Mouse (Mus musculus) G1E (cell line): Measurements from ENCODE around the gene Pld2.

Experiments used
- CTCF ChIP-seq: IDR thresholded peaks from 2 replicates; pipeline ENCODE4 v1.5.1; 2012; ENCODE audit warnings: low read depth, low read length, inconsistent platforms, mixed read lengths
- GATA1 ChIP-seq: IDR thresholded peaks from 2 replicates; pipeline ENCODE4 v1.6.1; 2012; ENCODE audit warnings: borderline replicate concordance, low read length, inconsistent platforms, mixed read lengths
- GATA2 ChIP-seq: IDR thresholded peaks from 2 replicates; pipeline ENCODE4 v1.6.1; 2012; ENCODE audit warnings: low read depth, low read length, inconsistent platforms, borderline replicate concordance

DNA sequence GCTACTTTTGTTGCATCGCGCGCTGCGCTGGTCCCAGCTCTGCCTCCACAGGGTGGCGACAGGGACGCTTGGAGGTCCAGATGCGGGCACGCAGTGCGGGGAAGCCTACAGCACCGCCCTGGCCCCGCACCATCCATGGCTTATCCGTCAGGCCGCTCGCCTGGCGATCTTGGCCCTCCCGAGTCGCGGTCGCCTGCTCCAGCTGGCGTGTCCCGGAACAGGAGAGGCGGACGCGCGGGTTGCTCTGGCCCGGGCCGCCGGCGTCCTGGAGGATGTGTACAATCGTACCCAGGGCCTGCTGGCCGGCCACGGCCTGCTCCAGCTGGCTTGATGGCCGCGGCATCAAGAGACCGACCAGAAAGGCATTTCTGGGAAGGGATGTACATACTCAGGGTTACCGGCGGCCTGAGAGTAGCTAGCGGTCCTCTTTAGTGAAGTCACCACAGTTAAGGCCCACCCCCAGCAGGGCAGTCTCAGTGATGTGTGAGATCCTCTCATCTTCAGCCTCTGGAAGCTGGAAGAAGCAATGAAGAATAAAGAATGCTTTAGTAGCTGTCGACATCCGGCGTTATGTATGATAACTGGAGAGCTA lies 19.6 kb upstream of the Pld2 start:
- TF ChIP-seq CTCF (no peak), GATA1 (no peak), GATA2 (no peak)
